Mouse (Mus musculus) MEL (cell line): ENCODE measurements around the gene Alkbh7.

Experiments
- HCFC1 ChIP-seq: IDR thresholded peaks from 2 replicates; pipeline ENCODE4 v1.6.1; 2012; ENCODE audit warnings: low read depth, mild to moderate bottlenecking, inconsistent platforms, low read length, improper control_type of control experiment, moderate library complexity
- ZNF384 ChIP-seq: IDR thresholded peaks from 2 replicates; pipeline ENCODE4 v1.6.1; 2012; ENCODE audit warnings: low read depth, mild to moderate bottlenecking, inconsistent platforms, low read length, improper control_type of control experiment

GRCm38 (mm10) chr17:57019693-57020092 lies 22.6 kb downstream of the Alkbh7 start:
- TF ChIP-seq ZNF384 (no peak), HCFC1 (no peak)
